Mouse (Mus musculus) retina, postnatal 1 day (tissue): Measurements from ENCODE around the gene Tstd2.

Experiments used
- DNase-seq: peaks from one replicate; pipeline ENCODE4 v3.0.0-alpha.2; 2012

The Tstd2 gene

DNA sequence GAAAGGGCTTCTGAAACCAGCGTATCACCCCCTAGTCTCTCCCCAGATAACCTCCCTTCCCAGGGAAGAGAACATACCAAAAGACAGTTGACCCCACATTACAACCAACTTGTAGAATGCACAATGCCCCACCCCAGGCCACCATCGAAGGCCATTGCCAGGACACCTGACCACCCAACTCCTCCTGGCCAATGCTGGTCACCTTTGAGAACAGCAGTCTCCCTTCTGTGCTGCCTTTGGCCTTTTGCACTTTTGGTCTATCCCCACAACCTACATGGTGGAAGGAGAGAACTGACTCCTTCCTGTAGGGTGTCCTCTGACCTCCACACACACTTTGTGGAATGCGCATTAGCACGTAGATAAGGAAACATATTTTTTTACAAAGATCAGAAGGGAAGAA, 21.0 kb downstream of the Tstd2 start:
- no peak for DNase-seq

DNA sequence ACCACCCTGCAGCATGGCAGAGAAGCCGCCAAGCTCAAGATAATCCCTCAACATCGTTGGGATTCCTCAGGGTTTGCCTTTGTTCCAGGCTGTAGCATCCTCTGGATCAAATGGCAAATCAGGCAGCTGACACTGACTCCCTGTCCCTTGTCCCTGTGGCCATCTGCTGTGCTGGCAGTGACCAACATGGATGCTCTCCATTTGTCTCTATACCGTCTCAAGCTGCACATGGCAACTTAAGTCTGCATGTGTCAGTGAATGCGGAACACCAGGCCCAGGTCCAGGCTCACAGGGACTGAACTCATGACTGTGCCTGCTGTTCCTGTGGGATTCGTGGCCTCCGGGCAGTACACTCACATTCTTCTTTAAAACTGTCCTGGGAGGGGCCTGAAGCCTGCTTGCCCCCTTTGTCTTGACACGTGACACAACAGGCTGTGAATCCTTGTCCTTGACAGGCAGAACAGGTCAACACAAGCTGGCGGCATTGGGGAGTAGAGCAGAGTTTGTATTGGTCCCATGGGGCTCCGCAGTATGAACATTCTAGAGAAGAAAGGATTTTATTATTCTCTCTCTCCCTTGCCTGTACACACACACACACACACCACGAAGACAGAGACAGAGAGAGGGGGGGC, 21.8 kb downstream of the Tstd2 start:
- DNase-seq, result no peak

DNA sequence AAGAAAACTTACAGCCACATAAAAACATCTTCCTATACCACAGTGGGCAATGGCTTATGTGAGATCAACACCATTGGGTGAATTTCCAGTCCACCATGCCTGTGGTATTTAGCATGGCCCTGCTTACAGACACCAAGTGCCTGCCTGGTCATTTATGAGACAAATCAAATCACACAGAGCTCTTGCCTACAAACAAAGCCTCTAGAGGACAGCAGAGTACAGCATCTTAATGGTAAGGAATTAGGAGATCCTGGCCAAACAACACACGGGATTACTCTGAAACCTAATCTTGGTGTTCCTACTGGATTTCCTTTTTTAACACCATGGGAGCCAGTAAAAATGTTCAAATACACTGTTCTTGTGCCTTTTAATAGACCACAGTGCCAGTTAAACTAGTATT, 23.2 kb downstream of the Tstd2 start:
- no peak for DNase-seq

DNA sequence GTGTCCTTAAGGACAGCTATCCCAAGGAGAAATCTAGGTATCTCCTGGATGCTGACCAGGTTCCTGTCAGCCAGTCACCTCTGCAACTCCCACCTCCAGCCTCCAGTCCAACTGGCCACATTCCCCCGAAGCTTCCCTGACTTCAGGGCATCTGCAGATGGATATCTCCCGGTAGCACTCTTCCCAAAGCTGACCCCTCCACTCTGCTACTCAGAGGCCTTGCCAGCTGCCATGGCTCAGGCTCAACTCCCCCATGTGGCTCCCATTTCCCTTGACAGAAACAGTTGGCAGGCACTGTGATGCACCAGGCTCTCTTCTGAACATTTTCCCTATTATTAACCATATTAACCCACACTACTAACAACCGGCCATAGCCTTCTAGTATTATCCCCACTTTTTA, 27.1 kb downstream of the Tstd2 start:
- DNase-seq, result no peak

DNA sequence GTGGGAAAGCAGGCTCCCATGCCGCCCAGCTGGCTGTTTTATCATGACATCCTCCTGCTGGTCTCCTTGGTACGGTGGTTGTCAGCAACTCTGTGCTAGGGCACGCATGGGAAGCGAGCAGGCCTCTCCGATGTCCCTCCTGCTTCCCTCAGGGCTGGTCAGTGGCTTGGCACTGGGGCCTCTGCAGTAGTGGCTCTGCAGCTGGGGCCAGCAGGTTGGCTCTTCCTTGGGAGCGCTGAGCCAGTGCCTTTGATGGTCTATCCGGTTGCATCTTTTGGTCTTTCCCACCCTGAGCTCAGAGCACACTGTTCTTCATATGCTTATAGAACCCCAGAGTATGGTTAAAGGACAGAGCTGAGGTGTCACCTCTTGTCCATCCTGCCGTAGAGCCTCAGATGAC, 28.4 kb downstream of the Tstd2 start:
- no peak for DNase-seq

DNA sequence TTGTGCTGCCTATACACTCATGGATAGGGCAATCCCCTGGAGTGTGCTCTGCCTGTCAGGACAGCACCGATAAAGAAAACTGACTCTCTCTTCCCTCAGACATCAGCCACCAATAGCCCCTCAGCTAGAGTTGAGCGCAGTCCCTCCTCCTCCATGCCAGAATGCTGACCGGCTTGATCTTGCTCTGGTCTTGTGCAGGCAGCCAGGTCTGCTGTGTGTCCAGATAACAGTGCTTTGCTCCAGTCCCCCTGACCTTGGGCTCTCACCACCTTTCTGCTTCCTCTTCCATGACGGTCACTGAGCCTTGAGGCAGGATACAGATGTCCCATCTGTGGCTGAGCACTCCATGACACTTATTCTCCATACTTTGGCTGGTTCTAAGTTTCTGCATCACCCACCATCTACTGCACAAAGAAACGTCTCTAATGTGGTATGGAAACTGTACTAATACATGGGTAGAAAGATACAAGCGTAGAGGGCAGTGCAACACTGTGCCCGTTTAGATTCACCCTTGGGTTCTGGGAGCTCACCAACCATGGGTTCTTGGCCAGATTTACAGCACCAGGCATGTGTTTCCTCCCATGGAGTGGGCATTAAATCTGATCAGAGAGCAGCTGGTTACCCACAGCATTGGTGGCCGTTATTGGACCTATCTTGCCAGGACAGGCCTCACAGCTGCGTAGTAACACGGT, 36.3 kb downstream of the Tstd2 start:
- no peak for DNase-seq

DNA sequence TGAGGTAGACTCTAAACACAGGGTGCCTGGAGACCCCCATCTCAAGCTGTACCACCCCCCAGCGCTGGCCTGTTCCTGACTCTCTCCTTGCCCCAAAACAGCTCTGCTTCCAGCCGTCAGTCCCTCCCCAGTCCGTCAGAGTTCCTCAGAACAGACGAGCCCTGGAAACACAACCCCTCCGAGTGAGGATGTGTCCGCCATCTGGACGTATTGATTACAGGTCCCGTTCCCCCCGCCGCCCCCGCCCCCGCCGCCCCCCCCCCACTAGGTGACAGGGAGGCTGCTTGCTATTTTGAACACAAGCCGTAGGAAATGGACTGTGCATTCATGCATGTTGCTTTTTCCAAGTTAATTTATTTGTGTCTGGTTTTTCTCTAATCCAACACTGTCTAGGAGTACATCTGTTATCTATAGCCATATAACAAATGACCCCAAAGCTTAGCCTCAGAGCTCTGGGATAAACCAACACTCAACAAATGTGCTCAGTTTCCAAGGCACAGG, 37.2 kb downstream of the Tstd2 start:
- DNase-seq, result no peak

DNA sequence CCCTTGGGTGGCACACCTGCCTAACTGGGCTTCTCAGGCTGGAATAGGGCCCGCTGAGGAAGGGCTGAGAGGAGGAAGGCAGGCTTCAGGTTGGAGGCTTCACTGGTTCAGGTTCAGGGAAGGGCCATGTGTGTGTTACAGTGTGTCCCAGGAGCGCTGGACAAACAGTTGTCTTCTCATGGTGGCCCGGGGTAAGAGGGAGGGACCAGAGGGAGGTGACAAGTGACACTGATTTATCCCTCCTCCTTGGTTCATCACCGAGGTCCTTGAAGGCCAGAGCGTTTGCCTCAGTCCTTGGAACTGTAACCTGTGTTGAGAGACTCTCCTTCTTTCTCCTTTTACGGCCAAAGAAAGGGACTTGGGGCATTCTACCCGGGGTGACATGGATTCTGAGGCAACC, 38.0 kb downstream of the Tstd2 start:
- no peak for DNase-seq

DNA sequence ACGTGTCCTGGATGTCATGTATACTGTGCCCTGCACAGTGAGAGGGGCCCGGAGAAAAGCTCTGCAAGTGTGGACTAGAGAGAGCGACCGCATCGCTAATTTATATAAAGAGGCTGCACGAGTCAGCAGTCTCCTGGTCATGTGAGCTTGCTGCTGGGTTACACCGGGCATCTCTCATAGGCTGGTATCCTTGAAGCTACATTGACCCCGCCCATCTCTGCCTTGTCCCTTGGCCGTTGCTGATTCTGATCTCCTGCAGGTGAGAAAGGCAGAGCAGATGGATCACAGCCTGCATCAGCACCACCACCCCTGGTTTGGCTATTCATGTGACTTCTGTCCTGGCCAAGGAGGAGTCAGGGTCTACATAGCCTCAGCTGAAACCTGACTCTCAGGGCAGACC, 39.4 kb downstream of the Tstd2 start:
- DNase-seq, result no peak

DNA sequence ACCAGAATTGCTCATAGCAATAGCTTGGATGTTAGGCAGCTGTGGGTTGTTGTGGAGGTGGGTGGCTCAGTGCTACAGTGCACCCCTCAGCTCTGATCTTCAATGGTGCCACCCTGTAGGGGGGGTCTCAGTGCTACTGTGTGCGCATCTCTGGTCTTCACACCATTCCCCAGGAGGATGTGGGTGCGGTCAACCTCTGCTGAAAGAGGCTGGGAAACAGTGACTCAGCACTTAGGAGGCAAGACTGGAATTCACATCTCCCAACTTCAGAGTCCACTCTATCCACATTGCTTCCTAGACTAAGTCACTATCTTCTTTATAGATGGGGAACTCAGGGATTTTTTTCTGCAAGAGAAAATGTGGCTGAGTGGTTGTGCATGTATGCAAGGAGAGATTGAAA, 40.9 kb downstream of the Tstd2 start:
- DNase-seq, result no peak

DNA sequence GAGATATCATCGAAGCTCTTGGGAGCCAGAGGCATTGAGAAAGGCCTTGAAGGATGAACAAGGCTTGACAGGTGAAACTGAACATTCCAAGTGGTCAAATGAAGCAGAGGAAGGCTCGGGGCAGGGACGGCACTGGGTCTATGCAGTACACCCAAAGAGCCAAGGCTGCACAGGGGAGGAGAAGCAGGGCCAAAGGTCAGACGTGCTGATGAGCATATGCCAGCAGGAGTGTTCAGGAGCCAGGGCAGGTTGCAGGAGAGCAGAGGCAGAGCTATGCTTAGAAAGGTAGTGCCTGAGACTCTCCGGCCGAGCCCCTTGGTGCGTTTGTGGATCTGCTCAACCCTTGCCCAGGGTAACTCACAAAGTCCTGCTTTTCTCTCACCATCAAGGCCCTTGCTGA, 41.9 kb downstream of the Tstd2 start:
- no peak for DNase-seq

DNA sequence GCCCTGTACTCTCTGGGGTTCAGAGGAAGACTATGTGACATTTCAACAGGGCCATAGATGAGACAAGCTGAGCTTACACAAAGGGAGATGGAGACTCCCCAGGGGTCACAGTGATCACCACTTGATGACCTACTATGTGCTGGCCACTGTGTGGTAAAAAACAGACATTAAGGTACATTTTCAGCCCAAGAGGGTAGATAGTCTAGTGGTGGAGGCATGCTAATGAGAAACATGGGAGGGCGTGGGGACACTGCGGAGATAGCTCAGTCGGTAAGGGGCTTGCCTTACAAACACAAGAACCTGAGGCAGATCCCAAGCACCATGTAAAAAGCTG, 42.7 kb downstream of the Tstd2 start:
- DNase-seq, result no peak

DNA sequence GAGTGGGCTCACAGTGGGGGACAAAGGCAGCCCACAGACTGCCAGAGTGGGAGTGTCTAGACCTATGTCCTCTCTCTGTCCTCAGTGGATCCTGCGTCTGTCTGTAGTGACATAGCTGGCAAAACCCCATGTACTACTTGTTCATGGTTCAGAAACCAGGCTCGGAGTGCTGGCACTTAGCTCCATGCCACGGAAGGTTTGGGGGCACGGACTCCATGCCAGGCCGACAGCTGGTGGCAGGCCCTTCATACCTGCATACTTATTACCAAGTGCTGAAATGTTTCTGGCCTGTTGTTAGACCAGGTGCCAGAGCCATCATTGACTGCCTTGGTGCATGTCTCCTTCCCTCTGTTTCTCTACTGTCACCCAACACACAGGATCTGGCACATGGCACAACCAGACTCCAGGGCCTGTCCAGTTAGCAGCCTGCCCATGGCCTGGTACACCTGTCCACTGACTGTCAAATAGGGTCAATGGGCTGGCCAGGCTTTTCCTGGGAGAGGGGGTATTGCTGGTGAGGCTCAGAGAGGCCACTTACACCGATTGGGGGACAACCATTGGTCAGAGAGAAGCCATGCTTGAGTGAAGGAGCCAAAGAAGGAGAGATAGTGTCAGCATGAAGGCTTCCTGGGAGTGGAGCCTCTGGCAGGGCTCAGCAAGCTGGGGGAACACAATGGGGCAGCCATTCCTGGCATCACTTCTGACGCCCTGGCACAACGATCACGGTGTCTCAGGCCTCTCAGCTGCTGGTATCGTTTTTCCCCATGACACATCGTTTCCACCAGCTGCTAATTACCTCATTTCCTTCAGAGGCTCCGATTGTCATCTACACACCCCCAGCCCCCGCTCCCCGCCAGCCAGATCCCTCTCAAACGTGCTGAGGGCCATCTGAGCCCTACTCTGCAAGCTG, 43.3 kb downstream of the Tstd2 start:
- peak; percentile 65 for DNase-seq

DNA sequence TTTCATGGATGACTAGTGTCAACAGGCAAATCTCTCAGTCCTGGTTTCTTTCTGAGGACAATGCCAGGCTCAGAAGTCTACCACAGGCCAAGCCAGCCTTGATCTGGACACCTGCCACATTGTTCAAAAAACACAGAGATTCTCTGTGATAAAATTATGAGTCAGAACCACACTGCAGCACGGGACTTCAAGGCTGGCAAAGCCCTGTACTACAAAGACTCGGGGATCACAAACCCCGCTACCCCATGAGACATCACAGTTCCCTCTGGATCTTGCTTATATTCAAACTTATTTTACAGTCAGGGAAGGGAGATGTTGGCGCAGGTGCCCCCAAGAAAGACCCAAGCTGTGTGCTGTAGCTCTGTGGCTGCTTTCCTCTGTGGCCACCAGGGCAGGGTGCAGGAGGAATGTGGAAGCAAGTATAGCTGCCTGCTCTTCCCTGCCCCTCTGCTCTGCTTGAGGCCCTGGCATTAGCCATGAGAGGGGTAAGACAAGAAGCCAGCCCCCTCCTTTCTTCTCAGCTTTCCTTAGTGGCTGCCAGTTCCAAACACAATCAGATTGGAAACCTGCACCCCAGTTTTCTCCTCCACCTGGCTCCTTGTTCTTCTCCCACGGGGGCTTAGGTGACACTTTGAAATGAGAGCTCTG, 45.9 kb downstream of the Tstd2 start:
- no peak for DNase-seq

DNA sequence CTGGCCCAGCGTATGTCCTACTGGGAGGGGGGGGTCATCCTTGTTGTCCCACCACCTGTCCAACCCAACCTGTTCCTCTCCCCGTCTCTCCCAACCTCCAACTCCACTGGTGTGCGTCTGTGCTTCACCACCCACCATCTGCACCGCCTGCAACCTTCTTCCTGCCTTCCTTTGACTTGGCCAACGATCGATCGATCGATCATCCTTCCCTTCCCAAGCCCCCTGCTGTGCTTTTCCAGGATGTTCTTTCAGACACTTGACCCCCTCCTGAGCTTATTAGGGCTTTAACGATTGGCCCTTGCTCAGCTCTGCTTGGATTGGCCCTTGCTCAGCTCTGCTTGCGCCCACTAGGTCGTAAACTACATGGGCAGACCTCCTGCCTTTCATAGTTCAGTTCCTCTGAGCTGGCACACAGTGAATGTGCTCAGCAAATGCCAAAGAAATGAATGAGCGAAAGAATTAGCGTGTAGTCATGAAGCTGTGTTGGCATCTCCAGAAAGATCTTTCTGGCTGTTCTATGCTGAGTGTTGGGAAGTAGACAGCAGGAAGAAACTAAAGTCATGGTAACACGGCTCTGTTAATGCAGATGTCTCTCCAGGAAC, 48.9 kb downstream of the Tstd2 start:
- DNase-seq, result no peak

DNA sequence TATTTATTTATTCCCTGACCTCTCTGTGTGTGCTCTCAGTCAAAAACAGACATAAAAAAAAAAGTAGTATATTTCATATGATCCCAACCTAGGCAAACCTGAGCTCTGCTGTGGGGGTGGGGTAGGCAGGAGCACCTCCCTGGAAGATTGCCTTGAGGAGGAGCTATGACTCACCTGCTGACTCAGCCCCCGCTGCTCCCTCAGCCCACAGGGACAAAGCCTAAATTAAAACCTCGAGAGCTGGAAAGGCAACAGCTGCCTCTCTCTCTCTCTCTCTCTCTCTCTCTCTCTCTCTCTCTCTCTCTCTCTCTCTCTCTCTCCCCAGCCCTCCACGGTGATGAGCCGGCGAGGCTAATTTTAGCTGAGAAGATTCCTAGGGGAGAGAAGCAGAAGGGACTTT, 50.6 kb downstream of the Tstd2 start:
- DNase-seq, result no peak

DNA sequence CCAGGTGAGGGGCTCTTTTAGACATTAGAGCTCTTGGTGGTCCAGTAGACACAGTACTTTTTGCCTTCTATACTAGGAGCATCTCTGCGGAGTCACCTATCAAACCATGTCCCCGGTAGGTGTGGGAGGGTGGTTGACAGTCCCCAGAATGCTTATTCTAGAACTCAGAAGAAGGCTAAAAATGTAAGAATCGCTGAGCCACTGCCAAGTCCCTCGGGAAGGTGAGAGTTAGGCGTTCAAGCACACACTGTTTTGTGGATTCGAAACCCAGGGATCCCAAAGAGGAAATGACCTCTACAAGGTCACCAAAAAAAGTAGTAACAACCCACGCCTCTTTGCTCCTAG, 51.1 kb downstream of the Tstd2 start:
- DNase-seq, result no peak

DNA sequence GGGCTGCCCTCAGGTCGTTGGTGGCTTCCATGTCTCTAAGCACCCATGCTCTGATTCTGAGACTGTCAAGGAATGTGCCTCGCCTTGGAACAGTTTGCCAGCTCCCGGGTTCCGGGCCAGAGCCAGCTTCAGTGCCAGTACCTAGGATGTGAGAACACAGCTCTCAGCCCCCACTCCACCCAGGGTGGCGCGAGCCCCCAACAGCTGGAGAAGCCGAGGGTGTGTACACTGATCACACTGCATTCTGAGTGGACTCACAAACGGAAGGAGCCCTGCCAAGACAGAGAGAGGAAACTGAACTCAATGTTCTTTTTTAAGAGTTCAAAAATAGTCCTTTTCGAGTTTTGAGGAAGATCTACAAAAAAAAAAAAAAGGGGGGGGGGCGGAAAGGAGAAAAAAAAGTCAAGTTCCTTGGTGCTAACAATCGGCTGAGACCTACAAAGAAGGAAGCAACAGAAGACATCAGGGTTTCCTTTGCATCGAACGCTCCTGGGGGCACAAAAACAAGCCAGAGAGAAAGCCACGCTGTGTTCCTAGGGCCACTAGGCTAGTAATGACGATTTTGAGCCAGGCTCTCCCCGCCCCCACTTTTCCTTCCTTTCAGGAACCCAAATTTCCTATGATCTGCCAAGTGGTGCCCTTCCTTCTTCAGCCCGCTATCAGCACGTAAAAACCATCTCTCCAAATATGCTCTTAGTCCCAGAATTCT, 51.6 kb downstream of the Tstd2 start:
- no peak for DNase-seq

DNA sequence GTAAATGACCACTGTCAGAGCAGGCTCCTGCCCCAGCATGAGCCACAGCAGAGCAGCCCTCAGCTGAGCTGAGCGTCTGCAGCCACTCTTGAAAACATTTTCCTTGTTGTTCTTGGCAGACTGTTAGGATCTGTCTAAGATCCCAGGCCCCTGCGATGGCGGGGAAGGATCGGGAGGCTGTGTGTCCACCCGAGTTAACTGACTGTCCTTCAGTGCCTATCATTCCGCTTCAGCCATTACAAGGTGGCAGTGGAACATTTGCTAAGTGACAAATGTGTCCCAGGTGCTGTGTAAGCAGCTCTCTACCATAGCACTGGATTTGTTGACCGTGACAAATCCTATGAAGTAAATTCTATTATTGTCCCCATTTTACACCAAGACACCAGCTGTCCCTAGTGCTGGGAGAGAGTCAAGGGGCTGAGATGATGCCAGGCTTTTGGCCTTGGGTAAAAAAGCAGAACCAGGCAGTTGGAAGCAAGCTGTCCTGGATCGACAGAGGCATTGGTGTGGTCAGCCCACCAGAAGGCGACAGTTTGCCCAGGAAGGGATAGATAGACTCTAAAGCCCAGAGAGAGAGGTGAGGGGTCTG, 53.2 kb downstream of the Tstd2 start:
- DNase-seq, result no peak

DNA sequence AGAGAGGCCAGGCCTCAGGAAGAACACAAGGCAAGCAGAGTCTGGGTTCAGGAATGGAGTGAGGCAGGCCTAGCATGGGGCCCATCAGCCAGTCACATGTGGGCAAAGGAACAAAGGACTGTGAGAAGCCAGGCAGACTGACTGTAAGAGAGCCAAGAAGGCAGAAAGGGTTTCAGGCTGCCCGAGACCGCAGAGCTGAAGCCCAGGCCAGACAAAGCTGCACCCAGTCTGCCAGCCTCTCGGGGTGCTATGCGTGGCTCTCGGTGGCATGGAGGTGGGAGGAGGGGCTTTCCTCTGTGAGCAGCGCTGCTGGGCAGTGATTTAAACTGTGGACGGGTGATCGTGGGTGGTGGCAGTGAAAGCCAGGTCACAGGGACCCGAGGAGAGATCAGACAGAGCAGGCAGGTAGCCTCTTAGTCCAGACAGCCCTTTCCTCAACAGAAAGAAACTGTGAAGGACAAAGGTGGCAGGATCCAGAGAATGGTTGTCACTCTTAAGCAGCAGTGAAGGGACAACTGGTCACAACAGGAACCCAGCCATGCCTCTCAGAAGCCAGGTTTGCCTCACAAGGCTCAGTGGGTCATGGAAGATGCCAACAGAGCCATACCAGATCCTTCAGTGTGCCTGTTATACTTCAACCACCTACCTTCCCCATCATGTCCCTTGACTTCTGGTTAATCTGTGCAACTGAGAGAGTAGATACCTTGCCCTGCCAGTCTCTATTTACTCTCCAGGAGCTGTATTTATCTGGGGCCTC, 53.9 kb downstream of the Tstd2 start:
- DNase-seq, result no peak

DNA sequence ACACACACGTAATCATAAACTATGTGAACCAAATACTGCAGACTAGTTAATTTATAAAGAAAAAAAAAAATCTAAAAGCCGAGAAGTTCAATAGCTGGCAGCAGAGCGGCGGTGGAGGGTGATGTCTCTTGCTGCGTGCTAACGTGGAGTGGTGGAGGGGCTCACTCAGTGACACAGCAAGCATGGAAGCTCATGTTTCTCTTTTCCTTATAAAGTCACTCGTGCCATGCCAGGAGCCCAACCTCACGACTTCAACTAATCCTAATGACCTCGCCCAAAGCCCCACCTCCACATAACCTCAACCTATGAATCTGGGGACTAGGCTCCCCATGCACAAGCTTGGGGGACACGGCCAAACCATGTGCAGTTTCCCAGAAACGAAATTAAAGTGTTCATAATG, 55.9 kb downstream of the Tstd2 start:
- DNase-seq, result no peak
